Mouse (Mus musculus) testis, adult 2 months (tissue): ENCODE measurements around the gene Stil. TPM values are rescaled to one million over a fixed set of nuclear protein-coding genes. Genes with fewer than 3 reads are reported as not detected.
"Not testable (repeated sequence)": the region's sequence is repeated elsewhere in the genome, so short reads cannot be mapped to it uniquely, and the experiment has no call there.

ENCODE experiments used
- H3K27ac ChIP-seq: fragments of 200-500 bp; 2 replicates; pipeline ENCODE4 v1.5.1; 2012; ENCODE audit warnings: low read depth, low read length; ENCODE audit not compliant: control insufficient read depth, insufficient read depth
- H3K27me3 ChIP-seq: fragments of 200-500 bp; 2 replicates; pipeline ENCODE4 v1.6.1; 2012; ENCODE audit warnings: mild to moderate bottlenecking, low read length, moderate library complexity; ENCODE audit not compliant: control insufficient read depth, insufficient read depth
- H3K36me3 ChIP-seq: fragments of 200-500 bp; 2 replicates; pipeline ENCODE4 v1.6.1; 2012; ENCODE audit warnings: mild to moderate bottlenecking, low read length; ENCODE audit not compliant: control insufficient read depth, insufficient read depth
- H3K4me1 ChIP-seq: fragments of 200-500 bp; 2 replicates; pipeline ENCODE4 v1.6.1; 2012; ENCODE audit warnings: low read length; ENCODE audit not compliant: control insufficient read depth, insufficient read depth
- H3K4me3 ChIP-seq: fragments of 200-500 bp; 2 replicates; pipeline ENCODE4 v1.5.1; 2012; ENCODE audit warnings: low read depth, mild to moderate bottlenecking, low read length, moderate library complexity, mixed read lengths; ENCODE audit not compliant: control insufficient read depth
- CTCF ChIP-seq: fragments of 200-500 bp; IDR thresholded peaks from 2 replicates; pipeline ENCODE4 v1.5.1; 2012; ENCODE audit warnings: low read depth, mild to moderate bottlenecking, inconsistent platforms, low read length, moderate library complexity; ENCODE audit not compliant: control insufficient read depth, insufficient read depth, insufficient replicate concordance
- POLR2A ChIP-seq: fragments of 200-500 bp; IDR thresholded peaks from 2 replicates; pipeline ENCODE4 v1.6.1; 2012; ENCODE audit warnings: low read depth, mild to moderate bottlenecking, inconsistent platforms, low read length, moderate library complexity; ENCODE audit not compliant: control insufficient read depth
- polyA plus RNA-seq: library from polyadenylated mRNA; depleted of rRNA; stranded (reverse); fragments of >200 nt; gene quantifications from 2 replicates; pipeline ENCODE4 v1.2.3, GENCODE M21; 2012; rRNA removed

The Stil gene
- 8.5 and 10.2 TPM in 2 replicates for polyA plus RNA-seq

- Histone ChIP-seq H3K27ac (peak within 1 kb of the TSS; percentile 98), H3K36me3 (peaks cover 4% of the 10 kb centered on the region), H3K27me3 (no peaks in the 10 kb centered on the region), H3K4me1 (peaks cover 7% of the 10 kb centered on the region; the same call in 1 of the 2 replicates), H3K4me3 (peak within 1 kb of the TSS; percentile 92)
- TF ChIP-seq CTCF (no peak), POLR2A (peak; percentile 81)
Observed at GRCm38 (mm10) chr4:114999773-115000428, at the start of gene Stil. Gene Stil (plus strand): TSS chr4:115000159.

- Histone ChIP-seq H3K27me3 (no peaks in the 10 kb centered on the region), H3K27ac (no peak overlapping the region), H3K4me1 (no peaks in the 10 kb centered on the region), H3K4me3 (no peak overlapping the region), H3K36me3 (no peaks in the 10 kb centered on the region)
- TF ChIP-seq CTCF (no peak), POLR2A (no peak)
Observed at GRCm38 (mm10) chr4:114953172-114953571, 46.8 kb upstream of the Stil start.

GRCm38 (mm10) chr4:114957403-114957802, 42.6 kb upstream of the Stil start:
- Histone ChIP-seq H3K27me3 (no peaks in the 10 kb centered on the region), H3K27ac (no peak overlapping the region), H3K4me3 (no peak overlapping the region), H3K36me3 (0 out of 2 replicates have a peak, but pooled peaks cover under 1% of the 10 kb centered on the region), H3K4me1 (no peaks in the 10 kb centered on the region)
- TF ChIP-seq POLR2A (no peak), CTCF (no peak)

GRCm38 (mm10) chr4:114958231-114958630, 41.7 kb upstream of the Stil start:
- Histone ChIP-seq H3K27ac (no peak overlapping the region), H3K36me3 (0 out of 2 replicates have a peak, but pooled peaks cover 1% of the 10 kb centered on the region), H3K27me3 (no peaks in the 10 kb centered on the region), H3K4me3 (no peak overlapping the region), H3K4me1 (no peaks in the 10 kb centered on the region)
- TF ChIP-seq CTCF: no peak
- no peak for TF ChIP-seq POLR2A

GRCm38 (mm10) chr4:114958786-114959185, 41.2 kb upstream of the Stil start:
- Histone ChIP-seq H3K4me3 (no peak overlapping the region), H3K27ac (no peak overlapping the region), H3K27me3 (no peaks in the 10 kb centered on the region), H3K36me3 (0 out of 2 replicates have a peak, but pooled peaks cover 1% of the 10 kb centered on the region), H3K4me1 (no peaks in the 10 kb centered on the region)
- TF ChIP-seq POLR2A: no peak
- no peak for TF ChIP-seq CTCF

- Histone ChIP-seq H3K4me1 (no peaks in the 10 kb centered on the region), H3K36me3 (0 out of 2 replicates have a peak, but pooled peaks cover 1% of the 10 kb centered on the region), H3K27ac (no peak overlapping the region), H3K4me3 (no peak overlapping the region), H3K27me3 (no peaks in the 10 kb centered on the region)
- TF ChIP-seq POLR2A (no peak), CTCF (no peak)
Observed at GRCm38 (mm10) chr4:114959533-114959932, 40.4 kb upstream of the Stil start.

- not testable (repeated sequence) for H3K4me3 ChIP-seq, H3K4me1 ChIP-seq, H3K36me3 ChIP-seq, H3K27ac ChIP-seq, H3K27me3 ChIP-seq
Observed at GRCm38 (mm10) chr4:114960881-114961280, 39.1 kb upstream of the Stil start.
